ENCODE assay signal across 30 mouse cellular contexts in the genomic region with DNA sequence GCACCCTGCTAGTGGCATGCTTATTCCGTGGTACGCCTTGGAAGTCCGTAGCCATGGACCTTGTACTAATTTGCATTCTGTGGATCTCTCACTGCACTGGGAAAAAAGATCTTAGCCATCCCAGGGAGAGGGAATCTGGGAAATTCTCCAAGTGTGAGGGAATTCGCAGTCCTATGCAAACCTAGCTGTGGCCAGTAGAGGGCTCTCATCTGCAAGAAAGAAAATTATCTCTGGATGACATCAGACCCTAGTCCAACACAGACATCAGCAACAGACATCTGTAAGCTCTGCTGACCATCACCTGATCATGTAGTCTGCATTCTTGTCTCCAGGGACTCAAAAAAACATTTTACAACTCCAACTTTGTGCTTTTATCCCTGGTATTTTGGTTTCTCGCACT. TPM values are rescaled to one million over a fixed set of nuclear protein-coding genes. Genes with fewer than 3 reads are reported as not detected.
"Had no signal": no experiment of that assay in that cellular context is flagged by ENCODE, and none has a peak within 500 bp of the region (broad histone marks: within the 10 kb centered on the region; RNA-seq: fewer than 3 reads in every experiment).

No protein-coding gene starts in this region.

RNA-seq across cellular contexts. Expression of gene Ctsj, which starts 18.8 kb away (rescaled TPM):
- total RNA-seq: forebrain, postnatal 0 days; gastrocnemius, adult 18-20 months; gastrocnemius, adult 2 months; gastrocnemius, adult 8-10 months; gastrocnemius, postnatal 10 days; gastrocnemius, postnatal 14 days; gastrocnemius, postnatal 25 days; gastrocnemius, postnatal 36 days; gastrocnemius, postnatal 4 days; heart, adult 18-20 months; heart, adult 8-10 months had no signal
- polyA plus RNA-seq: cortical plate, adult 2 months; embryonic facial prominence, embryonic 10.5 days; embryonic facial prominence, embryonic 11.5 days; embryonic facial prominence, embryonic 12.5 days; embryonic facial prominence, embryonic 13.5 days; embryonic facial prominence, embryonic 14.5 days; embryonic facial prominence, embryonic 15.5 days; erythroblast, embryonic 14.5 days; forebrain, embryonic 10.5 days; forebrain, embryonic 11.5 days; forebrain, embryonic 12.5 days; forebrain, embryonic 13.5 days; forebrain, embryonic 14.5 days; forebrain, embryonic 15.5 days; forebrain, embryonic 16.5 days; forebrain, postnatal 0 days; gonadal fat pad, adult 2 months; heart, embryonic 10.5 days had no signal

RNA-seq across cellular contexts. Expression of gene Tpbpa, which starts 45.1 kb away (rescaled TPM):
- total RNA-seq: forebrain, postnatal 0 days; gastrocnemius, adult 18-20 months; gastrocnemius, adult 2 months; gastrocnemius, adult 8-10 months; gastrocnemius, postnatal 10 days; gastrocnemius, postnatal 14 days; gastrocnemius, postnatal 25 days; gastrocnemius, postnatal 36 days; gastrocnemius, postnatal 4 days; heart, adult 18-20 months; heart, adult 8-10 months had no signal
- polyA plus RNA-seq: cortical plate, adult 2 months; embryonic facial prominence, embryonic 10.5 days; embryonic facial prominence, embryonic 11.5 days; embryonic facial prominence, embryonic 12.5 days; embryonic facial prominence, embryonic 13.5 days; embryonic facial prominence, embryonic 14.5 days; embryonic facial prominence, embryonic 15.5 days; erythroblast, embryonic 14.5 days; forebrain, embryonic 10.5 days; forebrain, embryonic 11.5 days; forebrain, embryonic 12.5 days; forebrain, embryonic 13.5 days; forebrain, embryonic 14.5 days; forebrain, embryonic 15.5 days; forebrain, embryonic 16.5 days; forebrain, postnatal 0 days; gonadal fat pad, adult 2 months; heart, embryonic 10.5 days; heart, embryonic 11.5 days had no signal

RNA-seq across cellular contexts. Expression of gene Gm49391, which starts 50.5 kb away (rescaled TPM):
- total RNA-seq: gastrocnemius, postnatal 10 days had no signal
- polyA plus RNA-seq: erythroblast, embryonic 14.5 days; forebrain, embryonic 13.5 days; forebrain, embryonic 14.5 days; heart, embryonic 11.5 days had no signal

RNA-seq across cellular contexts. Expression of gene Gm49393, which starts 51.5 kb away (rescaled TPM):
- total RNA-seq: forebrain, postnatal 0 days; gastrocnemius, adult 18-20 months; gastrocnemius, postnatal 10 days; gastrocnemius, postnatal 14 days; gastrocnemius, postnatal 25 days; gastrocnemius, postnatal 4 days; heart, adult 8-10 months had no signal
- polyA plus RNA-seq: cortical plate, adult 2 months; embryonic facial prominence, embryonic 10.5 days; embryonic facial prominence, embryonic 11.5 days; embryonic facial prominence, embryonic 12.5 days; embryonic facial prominence, embryonic 13.5 days; embryonic facial prominence, embryonic 14.5 days; embryonic facial prominence, embryonic 15.5 days; erythroblast, embryonic 14.5 days; forebrain, embryonic 10.5 days; forebrain, embryonic 11.5 days; forebrain, embryonic 12.5 days; forebrain, embryonic 13.5 days; forebrain, embryonic 14.5 days; forebrain, embryonic 15.5 days; forebrain, embryonic 16.5 days; forebrain, postnatal 0 days; frontal cortex, adult 2 months; gonadal fat pad, adult 2 months; heart, embryonic 10.5 days; heart, embryonic 11.5 days had no signal
